Mouse (Mus musculus): ENCODE results near the gene H2-M3.

DNA sequence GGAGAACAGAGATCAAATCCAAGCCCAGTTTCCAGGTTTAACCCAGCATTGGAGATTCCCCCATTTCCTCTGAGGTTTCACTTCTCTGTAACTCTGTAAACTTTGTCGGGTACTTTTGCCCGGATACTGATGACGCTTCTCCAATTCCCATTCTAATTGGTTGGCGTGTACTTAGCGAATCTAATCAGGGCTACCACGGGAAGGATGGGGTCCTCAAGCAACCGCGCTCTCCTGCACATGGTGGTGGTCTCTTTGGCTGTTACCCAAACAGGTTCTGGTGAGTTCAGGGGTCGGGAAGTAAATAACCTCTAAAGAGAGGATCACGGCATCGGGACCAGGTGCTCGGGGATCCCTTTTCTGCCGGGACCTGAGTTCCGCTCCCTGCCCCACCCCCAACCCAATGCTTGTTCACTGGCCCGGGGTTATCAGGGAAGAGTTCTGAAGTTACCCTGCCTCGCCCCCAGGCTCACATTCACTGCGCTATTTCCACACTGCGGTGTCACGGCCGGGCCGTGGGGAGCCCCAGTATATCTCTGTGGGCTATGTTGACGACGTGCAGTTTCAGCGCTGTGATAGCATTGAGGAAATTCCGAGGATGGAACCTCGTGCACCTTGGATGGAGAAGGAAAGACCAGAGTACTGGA lies at the start of gene H2-M3:
- no peak for TF ChIP-seq POLR2A (IDR thresholded peaks at IDR 0.05; ENCODE audit: insufficient read length, low read depth)
- TF ChIP-seq POLR2AphosphoS2 (IDR thresholded peaks at IDR 0.05; ENCODE audit: insufficient read length, low read depth): no peak
- TF ChIP-seq E2F4 (IDR thresholded peaks at IDR 0.05; ENCODE audit: insufficient read depth): no peak
- no peak for TF ChIP-seq SRF (IDR thresholded peaks at IDR 0.05; ENCODE audit: control insufficient read depth, insufficient read length, low read depth)
- TF ChIP-seq TCF12 (IDR thresholded peaks at IDR 0.05; ENCODE audit: insufficient read depth, poor library complexity, severe bottlenecking): no peak
- TF ChIP-seq USF1 (IDR thresholded peaks at IDR 0.05; ENCODE audit: low read depth): no peak
- TF ChIP-seq MYOG (IDR thresholded peaks at IDR 0.05; ENCODE audit: control insufficient read depth in 1 of 3, insufficient read depth in 1 of 3, insufficient read length in 2 of 3, low read depth in 2 of 3): no peak
- no peak for TF ChIP-seq MAX (IDR thresholded peaks at IDR 0.05; ENCODE audit: low read depth)
- TF ChIP-seq CEBPB (IDR thresholded peaks at IDR 0.05; ENCODE audit: insufficient read depth, poor library complexity, severe bottlenecking): no peak
- no peak for TF ChIP-seq MYOD1 (IDR thresholded peaks at IDR 0.05; ENCODE audit: control insufficient read depth in 1 of 3, insufficient read length in 2 of 3, low read depth in 2 of 3)
- TF ChIP-seq REST (IDR thresholded peaks at IDR 0.05; ENCODE audit: insufficient read depth, insufficient read length): no peak
- no peak for TF ChIP-seq TCF3 (IDR thresholded peaks at IDR 0.05; ENCODE audit: insufficient read length, low read depth)

All from myocyte (in vitro differentiated cells).